Mouse (Mus musculus) forelimb bud, embryonic 11.5 days (tissue): ENCODE data around the gene Gm11214.

Source experiments
- DNase-seq: peaks from one replicate; pipeline ENCODE4 v3.0.0-alpha.2; 2012; ENCODE audit warnings: low read depth, low spot score

The Gm11214 gene

DNA sequence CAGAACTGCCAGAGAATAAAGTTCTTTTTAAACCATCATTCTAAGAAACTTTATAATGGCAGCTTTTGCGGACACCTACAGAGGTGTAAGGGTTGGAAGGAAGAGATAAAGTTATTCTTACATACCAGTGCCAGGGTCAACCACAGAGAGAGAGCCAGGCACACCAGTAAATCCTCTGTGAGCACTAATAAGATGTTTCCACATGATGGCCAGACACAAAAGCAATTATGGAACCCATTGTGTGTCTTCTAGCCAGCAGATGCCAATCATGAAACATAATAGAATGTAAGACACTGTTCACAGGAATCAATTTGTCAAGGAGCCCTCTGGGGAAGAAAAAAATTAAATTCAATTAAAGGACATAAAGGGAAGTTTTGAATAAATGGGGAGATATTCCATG, 1.8 kb downstream of the Gm11214 start:
- no peak for DNase-seq

DNA sequence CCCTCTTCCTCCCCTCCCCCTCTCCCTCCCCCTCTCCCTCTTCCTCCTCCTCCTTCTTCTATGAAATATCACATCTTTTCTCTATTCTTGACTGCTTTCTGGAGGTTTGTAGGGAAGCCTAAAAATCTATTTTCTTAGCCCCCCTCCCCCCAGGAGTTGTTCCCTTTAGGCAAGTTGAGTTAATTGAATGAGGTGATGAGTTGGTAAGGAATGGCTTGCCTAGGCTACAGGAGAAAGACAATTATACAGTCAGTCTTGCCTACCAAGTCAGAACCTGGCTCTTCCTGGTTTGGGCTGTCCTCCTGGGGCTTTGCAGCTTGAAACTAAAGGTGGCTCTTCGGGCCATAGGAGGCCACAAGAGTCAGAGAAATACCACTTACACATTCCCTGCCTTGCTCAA, 3.4 kb downstream of the Gm11214 start:
- no peak for DNase-seq

DNA sequence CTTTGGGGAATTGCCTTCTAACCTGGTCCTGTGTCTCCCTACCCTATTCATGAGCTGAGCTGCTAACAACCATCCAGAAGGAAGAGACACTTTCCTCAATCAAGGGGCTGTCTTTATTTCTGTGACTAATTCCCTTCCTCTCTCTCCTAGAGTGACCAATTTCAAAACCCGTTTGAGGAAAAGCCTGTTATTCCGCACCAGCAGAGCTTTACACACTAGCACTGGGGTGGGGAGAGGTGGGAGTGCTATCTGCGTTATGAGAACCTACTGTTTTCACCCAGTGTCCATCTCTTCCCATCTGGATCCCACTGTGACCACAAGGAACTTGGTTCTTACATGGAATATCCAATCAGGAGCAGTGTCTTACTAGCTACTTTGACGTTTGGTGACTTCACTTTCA, 4.1 kb downstream of the Gm11214 start:
- DNase-seq, result no peak

DNA sequence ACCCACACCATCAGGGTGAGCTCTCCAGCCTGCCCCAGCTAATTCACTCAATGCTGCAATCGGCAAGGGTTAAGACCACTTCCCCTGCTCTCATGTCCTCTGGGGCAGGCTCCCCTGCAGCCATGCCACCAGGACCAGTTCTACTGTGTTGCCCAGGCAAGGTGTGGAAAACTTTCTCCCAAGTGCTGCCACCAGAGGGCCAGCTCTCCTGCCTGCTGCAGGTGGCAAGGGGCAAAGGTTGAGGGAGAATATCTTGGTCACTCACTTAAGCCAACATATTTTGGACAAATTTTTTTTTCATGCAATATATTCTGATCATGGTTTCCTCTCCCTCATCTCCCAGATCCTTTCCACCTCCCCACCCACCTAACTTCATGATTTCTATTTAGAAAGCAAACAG, 8.8 kb downstream of the Gm11214 start:
- no peak for DNase-seq

DNA sequence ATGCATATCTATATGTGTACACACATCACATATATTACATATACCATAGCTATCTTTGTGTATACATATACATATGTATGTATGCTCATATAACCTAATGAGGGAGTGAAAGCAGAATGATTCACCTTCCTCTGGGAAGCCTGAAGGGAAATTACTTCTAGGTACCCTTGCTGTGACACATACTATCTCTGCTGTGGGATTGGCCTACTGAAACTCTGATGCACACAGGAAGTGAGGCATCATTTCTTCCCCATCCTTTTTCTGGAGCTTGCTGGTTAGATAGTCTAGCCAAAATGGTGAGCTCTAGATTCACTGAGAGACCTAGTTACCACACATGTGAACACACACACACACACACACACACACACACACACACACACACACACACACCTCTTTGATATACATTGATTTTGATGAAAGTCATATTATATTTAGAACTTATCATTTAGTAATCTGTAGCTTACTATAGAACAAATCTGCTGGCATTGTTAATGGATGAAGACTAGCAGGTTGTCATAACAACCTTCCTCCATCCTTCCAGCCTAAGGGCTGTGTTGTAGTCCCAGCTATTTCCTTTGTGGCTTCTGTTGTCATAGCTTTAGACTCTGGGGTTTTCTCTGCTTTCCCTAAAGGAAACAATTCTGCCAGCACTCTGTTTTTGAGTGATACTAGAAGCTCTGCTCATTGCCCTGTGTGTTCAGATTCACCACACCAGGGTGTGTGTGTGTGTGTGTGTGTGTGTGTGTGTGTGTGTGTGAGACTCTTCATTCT, 19.0 kb downstream of the Gm11214 start:
- no peak for DNase-seq

DNA sequence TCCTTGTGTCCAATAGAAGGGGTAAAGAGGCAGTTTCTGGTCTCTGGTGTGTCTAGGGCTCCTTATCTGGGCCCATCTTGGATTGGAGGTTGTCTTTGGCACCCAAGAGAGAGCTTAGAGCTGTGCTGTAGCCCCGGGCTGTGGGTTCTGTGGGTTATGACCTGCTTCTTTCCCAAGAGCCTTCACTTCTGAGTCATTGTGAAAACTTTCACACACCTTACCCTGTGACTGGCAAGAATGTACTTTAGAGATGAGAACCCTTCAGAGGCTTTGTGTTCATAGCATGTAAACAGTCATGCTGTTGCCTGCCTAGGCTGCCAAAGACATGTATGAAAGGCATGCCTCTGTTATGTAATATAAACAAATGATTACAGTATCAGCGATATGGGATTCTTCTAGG, 23.3 kb downstream of the Gm11214 start:
- DNase-seq, result no peak

DNA sequence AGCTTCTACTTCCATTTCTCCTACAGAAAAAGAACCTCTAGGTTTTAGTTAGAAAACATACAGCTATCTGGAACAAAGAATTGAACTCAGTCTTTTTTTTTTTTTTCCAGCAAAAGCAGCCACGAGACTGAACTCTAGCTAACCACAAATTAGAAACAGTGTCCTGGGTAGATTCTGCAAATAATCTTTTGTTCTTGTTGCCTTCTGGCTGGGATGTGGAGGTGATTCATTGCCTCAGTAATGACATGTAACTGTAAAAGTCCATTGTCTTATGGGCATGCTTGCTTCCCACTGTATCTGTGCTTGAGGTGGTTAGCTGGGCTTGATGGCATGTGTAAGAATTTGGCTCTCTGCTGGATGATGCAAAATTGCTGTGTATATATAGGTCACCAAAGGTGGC, 24.6 kb downstream of the Gm11214 start:
- no peak for DNase-seq

DNA sequence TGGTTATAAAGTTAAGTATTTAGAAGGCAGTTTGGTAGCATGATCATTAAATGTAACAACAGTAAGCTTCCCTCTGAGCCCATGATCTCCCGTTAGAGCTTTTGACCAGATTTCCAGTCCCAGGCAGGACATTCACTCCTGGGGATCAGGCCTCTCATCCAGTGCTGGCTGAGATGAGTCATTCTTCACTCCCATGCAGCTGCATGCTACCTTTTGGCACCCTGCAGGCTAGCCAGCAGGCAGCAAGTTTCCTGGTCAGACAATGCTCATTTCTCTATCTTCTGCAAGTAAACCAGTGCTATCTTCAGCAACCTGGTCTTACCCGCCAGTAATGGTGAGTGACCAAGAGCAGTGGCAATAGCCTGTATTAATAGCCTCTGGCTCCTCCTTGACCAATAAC, 30.0 kb downstream of the Gm11214 start:
- no peak for DNase-seq

DNA sequence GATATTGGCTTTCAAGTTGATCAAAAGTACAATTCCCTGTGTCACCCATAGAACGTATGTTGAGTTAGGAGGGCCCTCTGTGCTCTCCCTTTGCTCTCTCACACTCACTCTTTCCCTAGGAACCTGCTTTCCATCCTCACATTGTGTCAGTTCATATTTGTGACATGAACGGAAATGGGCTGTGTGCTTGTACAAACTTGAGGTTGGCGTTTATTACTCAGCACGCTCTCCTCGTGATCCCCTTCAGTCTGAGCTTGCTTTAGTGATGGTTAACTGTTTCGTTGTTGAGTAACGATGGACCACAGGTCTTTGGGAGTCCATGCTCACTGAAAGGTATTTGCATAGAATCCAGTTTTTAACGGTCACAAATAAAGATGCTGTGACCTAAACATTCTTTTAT, 36.1 kb downstream of the Gm11214 start:
- DNase-seq, result no peak

DNA sequence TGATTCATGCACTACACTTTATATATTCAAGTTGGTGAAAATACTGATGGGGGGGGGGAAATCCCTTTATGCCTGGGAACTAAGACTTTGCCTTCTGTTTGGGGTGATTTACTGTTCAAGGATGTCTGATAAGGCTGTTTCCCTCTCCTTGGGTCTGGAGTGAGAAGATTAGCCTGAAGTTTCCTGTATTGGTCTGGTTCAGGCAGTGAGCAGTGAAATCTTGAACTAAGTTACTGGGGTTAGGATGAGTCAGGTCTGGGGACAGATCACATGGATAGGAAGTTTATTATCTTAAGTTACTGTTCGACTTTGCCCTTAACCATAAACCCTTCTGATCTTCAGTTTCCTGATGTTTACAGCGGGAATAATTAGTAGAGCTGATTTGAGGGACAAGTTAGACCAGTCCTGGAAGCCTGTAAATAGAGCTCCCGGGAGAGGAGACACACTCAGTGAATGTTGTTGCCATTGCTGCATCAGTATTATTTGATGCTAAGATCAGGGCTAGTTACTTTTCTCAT, 37.6 kb downstream of the Gm11214 start:
- DNase-seq, result no peak

DNA sequence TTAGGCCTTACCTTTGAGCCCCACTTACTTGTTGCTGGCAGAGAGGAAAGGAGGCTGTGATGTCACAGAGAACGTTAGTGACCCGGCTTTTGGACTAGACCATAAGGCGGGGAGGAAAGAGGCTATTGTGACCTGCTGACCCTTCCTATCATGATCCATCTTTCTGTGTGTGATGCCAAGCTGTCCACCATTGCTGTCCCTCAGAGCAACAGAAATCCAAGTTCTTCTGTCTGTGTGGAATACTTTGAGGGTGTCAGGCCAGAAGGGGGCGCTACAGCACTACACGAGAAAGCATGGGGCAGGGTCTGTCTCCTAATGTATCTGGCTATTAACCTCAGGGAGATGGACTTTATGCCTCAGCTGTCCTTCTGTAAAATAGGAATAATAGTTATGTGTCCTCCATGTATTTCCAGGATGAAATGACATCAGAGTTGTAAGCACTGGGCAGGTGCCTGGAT, 40.8 kb downstream of the Gm11214 start, which contains the start of gene Tex48:
TSS of gene Tex48 (minus strand) at position 51 of the 458 bp plus-strand sequence.
- peak; percentile 29 for DNase-seq

DNA sequence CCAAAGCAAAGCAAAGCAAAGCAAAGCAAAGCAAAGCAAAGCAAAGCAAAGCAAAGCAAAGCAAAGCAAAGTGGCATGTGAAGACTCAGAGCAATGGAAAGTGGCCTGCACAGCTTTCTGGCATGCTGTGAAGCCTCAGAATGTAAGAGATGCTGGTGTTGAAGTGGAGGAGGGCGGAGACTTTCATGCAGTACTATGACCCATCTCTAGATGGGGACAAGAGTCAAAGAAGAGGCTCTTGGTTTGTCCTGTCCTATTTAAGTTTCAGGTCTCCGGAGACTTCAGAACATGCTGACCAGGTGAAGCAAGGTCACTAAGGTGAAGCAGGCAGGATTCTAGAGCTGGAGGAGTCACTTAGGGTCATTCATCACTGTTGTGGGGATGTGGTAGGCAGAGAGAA, 41.3 kb downstream of the Gm11214 start:
- no peak for DNase-seq
